Mouse (Mus musculus) retina, postnatal 7 days (tissue): ENCODE measurements at regions not wholly inside any gene's neighbourhood (a gene's known extent, or its start where the extent isn't known, plus 50 kb on each side); places are given as distances from the start of the nearest gene placed in this dataset.
A peak's percentile ranks its signal among the peaks of the same experiment; 100 is the strongest.

Experiments
- DNase-seq: peaks from one replicate; pipeline ENCODE4 v3.0.0-alpha.2; 2012; ENCODE audit warnings: low read depth, low spot score

DNA sequence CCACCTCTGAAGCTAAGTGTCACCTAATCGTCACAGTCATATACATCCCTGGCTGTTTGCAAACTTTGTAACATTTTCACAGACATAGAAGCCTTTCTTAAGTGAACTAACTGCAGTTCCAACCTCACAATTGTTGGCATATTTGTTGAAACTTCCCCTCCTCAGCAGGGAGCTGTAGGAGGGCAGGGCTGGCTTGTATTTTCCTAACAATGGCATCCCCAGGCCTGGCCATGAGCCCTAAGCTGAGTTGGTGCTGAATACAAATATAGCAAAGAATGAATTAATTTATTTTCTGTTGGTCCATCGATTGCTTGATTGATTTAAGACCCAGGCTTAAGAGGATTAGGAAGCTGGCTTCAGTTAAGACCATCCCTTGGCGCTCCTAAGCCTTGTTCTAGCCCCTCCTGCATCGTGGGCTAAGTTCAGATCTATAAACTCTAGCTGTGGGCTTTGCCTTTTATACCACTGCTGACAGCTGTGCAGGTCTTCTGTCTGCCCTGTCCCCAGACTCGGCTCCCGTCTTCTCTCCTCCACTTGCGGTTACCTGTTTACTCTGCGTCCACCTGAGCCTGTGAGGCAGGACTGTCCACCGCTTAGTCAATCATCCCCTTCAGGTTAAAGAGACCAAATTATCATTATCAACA, 269.8 kb downstream of the Hlx start:
- no peak for DNase-seq

DNA sequence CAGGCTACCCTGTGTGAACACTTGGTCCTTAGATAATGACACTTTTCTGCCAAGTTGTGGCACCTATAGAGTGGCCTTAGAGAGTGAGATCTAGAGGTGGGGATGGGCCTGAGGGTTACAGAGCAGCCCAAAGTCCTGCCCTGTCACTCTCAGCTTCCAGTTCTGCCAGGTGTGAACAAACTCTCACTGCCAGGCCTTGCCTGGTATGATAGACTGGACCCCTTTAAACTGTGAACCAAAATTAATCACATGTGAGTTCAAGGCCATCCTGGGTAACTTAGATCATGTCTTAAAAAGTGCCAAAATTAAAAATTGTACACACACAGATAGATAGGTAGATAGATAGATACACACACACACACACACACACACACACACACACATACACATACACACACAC, 271.0 kb downstream of the Hlx start:
- DNase-seq, result no peak

DNA sequence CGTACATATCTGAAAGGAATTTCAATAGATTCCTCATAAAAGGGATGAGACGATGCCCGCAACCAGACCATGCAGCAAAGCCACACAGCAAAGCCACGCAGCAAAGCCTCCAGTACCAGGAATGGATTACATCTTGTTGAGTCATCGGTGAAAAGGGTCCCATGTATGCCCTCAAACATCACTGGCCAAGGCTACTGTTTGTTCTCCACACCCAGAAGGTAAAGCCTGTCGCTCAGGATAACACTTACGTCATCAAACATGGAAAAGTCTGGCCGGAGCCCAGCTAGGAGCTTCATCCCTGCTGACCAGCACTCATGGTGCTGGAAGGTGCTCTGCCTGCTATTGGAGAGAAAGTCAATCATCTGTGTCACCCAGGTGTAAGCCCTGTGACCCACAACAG, 275.7 kb downstream of the Hlx start:
- DNase-seq, result no peak

DNA sequence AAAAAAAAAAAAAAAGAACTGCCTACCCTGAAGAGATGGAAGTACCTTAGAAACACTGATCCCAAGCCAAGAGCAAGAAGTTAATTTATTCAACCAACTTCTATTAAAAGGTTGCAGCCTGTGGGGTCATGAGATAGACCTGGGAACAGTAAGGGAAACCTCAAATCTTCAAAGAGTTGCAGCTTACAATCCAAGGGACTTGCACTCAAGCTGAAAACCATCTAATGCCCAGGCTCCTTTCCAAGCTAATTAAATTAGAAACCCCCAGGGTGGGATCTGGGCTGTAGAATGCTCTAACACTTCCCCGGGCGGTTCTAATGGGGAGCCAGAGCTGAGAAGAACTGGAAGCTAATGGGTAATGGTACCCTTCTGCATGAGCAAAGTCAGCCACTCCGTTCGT, 278.0 kb downstream of the Hlx start:
- DNase-seq, result no peak

DNA sequence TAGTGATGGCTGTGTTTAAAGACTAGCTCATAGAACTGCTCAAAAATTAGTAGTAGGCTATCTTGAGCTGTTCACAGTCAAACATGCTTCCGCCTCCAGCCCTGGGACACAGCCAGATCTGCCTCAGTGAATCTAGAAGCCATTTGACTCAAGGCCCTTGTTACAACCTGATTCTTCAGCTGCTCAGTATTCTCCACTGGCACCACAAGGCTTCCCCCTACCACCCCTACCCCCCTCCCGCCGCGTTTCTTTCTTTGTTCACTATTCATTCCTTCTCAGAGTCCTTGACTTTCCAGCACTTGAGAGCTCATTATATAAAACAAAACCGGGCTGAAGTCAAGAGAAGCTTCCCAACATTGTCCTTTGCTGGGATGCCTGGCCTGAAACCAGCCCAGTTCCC, 278.7 kb downstream of the Hlx start:
- no peak for DNase-seq

DNA sequence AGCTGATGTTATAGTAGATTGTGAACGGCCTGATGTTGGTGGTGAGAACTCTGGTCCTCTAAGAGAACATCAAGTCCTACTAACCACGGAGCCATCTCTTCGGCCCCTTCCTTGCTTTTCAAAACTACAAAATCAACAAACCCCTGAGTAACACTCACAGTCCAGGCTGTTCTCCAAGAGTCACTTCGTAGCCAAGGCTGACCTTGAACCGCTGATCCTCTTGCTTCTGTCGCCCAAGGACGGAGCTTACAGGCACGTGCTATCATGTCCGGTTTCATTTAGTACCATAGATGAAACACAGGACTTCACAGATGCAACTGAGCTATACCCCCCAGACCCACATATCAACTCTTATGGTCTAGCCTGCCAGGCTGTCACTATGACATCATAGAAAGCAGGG, 279.4 kb downstream of the Hlx start:
- DNase-seq, result no peak

DNA sequence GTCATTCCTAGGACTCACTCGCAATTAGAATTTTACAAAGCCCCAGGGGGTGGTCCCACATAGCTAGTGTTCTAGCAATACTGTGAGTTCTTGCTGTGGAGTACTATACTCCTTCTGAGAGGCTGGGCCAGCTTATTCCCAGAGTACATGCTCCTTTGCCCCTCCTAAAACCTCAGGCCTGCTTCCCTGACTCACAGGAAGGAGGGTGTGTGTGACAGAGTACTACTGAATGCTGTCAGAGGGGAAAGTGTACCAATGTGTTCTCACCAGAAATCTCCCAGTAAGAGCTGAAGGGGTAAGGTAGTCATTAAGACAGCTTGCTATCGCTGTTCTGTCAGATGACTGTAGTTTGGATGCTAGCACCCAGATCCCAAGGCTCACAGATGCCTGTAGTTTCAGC, 280.7 kb downstream of the Hlx start:
- DNase-seq, result no peak

DNA sequence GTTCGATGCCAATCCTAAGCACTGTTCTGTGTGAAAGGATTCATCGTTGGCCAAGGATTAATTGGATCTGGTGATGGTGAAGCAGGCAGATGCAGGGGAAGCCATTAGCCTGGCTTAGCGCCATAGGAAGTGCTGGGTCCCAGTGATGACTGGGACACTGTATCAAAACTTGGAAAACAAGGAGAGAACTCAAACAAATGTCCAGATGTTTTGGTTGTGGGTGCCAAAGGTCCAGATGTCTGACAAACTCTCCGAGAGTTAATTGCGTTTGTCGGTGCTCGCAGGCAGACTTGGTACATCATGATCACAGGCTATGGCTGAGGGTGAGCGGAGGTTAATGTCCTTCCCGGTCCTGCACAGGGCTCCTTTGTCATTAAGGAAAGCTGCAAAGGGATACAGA, 283.4 kb downstream of the Hlx start:
- DNase-seq, result no peak

DNA sequence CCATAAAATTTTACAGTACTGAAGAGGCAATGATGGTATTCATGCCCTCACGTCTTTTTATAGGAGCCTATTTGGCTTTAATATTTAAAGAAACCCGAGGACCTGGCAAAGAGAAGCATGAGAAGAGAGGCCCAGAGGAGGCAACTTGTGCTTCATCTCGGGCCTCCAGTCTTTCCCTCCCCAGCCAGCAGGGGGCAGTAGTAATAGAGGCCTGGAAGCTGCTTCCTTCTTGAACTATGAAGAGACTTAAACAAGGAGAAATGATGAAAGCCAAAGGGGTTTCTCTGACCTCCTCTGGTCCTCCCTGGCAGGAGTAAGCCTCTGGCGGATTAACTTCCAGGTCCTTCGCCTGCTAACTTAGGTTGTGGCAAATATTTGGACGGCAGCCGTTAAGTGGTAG, 284.5 kb downstream of the Hlx start:
- DNase-seq, result peak; percentile 8

DNA sequence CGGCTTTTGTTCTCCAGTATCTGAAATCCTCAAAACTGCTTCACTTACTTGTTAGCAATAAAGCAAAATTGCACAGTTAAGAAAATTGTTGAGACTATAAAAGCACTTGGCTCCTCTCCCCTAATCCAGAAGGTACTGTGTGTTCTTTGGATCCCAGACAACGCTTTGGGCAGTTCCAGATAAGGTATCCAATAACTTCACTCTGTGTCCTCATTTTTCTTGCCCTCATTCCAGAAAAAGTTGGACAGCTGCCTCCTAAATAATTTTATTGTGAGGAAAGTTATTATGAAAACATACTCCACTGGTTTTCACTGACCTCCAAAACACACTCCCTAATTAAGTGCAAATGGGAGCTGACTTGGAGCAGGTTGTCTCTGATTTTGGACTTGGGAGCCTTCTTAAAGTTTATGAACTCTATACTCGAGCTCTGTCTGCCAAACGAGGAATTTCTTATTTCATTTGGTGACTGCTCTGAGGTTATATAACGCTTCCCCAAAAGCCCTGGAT, 285.2 kb downstream of the Hlx start:
- DNase-seq, result no peak

DNA sequence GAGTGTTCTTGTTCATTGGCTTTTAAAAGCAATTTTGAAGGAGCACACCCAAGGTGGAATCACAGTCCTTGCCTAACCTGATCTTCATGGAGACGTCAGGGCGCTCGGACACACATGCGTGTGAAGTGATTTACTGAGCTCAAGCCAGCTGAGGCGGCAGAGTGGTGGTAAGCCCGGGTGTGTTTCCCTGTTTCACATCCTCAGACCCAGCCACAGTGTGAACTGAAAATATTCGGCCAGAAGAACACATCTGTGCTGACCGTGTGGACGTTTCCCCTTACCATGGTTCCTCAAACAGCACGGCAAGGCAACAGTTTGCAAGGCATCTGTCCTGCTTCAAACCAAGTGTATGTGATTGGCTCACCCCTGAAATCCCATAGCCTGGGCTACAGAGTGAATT, 288.2 kb downstream of the Hlx start:
- DNase-seq, result no peak

DNA sequence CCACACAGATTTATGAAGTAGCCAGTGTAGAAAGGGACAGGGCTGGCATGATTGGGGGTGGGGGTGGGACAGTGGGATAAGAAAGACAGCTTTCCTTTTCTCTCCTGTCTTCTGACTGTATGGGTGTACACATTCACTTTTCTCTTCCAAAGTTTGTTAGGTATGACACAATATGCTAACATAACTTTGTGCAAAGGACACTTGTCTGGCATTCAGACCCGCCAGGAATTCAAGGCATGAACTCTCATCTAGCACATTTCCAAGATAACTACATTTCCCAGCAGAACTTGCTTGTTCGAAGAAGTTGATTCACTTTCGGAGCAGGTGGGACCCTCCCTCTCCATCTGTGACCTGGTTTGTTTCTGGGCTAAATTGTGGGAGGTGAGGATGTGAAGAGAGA, 289.7 kb downstream of the Hlx start:
- DNase-seq, result no peak

DNA sequence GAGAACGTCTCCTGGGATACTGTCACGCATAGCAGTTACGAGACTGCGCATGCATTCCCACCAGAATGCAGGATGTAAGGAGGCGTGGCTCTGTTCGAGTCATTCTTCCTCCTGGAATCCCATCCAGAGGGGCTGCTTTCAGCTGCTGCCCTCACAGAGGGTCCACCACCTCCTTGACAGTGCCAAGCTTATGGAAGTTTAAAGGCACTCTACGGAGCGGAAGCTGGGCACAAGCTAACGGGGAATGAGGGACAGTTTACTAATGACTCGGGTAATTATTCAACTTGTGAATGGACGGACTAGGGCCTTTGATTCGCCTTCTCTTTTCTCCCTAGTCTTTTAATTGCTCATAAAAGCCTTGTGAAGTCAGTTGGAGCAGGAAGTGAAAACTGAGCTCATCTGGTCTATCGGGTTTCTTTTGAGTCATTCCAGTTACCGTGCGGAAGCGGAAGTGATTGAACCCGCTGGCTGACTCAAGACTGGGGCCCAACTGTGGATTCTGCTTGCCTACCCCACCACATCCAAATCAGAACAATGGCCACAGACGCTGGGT, 291.3 kb downstream of the Hlx start:
- DNase-seq, result no peak

DNA sequence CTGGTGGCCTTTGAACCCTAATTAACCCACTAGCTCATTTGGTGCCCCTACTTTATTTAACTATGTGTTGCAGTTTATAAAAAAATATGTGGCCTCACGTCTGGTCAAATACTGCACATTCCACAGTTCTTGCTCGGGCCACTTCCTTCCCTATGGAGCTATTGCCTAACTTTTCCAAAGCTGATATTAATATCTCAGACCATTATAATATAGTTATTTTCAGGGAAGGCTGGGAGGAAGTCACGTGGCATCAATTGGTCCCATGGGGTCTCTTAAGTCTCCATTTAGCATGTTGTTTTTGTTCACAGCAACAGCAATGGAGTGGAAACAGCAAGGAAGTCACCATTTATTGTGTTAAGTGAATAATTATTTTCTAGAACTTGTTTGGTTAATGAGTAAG, 292.9 kb downstream of the Hlx start:
- no peak for DNase-seq

DNA sequence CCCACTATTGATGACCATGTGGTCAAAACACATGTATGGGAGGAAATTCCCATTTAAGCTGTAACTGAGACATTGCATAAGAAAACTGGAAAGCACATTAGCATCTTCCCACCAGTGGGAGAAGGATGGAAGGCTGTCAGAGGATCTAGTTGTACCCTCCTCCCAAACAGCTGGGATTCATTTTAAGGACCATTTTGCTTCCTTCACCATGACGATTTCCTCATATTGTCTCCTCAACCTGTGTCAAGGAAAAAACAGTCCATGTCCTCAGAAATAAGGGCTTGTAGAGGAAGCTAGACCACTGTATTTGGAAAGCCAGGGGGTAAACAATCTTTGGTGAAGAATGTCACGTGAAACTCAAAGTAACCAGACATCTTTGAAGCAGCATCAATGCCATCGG, 296.0 kb downstream of the Hlx start:
- DNase-seq, result no peak

DNA sequence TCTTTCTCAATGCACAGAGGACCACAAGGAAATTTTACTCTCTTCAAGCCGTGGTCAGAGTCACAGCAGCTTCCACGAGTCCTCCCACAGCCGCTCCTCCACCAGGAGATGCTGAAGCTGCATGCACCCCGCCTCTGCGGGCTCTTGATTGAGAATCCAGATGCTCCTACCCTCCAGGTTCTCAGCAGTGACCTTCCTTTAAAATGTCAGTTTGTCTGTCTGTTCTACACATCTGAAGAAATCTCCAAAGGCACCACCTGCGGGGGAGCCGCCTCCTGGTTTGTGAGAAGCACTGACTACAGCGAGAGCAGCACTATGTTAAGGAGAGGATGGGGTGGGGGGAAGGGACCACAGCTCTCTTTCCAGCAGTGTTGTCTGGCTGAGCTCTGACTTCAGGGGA, 303.8 kb downstream of the Hlx start:
- no peak for DNase-seq

DNA sequence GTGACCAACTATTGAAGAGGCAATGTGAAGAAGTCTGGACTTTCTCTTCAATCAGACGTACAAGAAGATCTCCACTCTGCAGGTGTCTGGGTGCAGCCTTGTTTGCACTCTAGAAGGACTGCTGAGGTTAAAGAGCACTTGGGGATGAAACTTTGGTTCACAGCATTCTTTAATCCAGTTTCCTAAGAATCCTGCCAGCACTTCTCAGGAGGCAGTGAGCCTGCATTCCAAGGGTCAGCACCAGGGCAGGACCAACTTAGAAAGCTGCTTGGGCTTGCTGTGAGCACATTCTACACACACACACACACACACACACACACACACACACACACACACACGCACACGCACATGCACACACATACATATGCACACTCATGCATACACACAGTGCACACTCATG, 304.4 kb downstream of the Hlx start:
- DNase-seq, result no peak

DNA sequence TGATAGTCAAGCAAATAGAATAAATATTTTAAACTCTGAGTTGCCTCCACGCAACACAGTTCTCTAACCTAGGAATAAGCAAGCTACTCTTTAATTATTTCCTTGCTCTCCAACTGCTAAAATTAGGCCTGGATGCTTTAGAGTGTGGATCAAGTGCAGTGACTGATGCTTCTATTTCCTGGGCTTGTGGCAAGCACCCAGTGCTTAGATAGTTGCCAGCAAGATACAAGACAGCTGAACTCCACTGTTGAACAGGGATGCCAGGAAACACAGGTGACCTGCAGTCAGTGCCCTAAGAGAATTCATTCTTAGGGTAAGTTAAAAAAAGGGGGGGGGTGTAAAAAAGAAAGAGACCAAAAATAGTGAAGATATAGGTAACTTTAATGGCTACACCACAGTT, 306.7 kb downstream of the Hlx start:
- DNase-seq, result no peak

DNA sequence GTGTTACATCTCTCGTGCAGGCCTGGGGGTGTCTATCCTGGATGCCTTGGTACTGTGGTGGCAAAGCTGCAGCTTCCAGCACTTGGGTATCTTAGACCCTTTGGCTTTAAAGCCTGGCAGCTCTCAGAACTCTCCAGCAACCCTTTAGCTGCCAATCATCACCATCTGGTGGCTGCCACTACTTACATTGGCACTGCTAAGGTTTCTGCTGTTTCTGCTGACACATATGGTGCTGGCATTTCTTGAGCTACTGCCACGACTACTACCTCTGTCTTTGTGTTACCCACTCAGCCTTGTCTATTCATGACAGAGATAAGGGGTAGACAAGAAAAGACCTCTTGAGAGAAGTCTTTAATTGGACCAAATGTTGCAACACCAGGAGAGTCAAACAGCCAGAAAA, 308.4 kb downstream of the Hlx start:
- no peak for DNase-seq

DNA sequence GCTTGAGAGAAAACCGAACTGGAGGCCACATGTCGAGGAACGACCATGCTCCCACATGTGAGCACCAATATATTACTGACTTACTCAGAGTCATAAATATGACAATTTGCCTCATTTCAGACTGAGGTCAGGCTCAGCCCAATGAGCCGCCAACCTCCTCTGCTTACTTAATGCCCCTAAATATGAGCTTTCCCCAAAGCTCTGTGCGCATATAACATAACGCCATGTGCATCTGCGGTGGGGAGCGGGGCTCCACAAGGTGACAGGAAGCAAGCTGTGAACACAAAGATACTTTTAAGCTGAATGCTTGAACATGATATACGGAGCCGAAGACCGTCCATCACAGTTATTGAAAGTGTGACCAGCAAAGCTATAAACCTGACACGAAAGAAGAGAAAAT, 319.8 kb downstream of the Hlx start:
- no peak for DNase-seq

DNA sequence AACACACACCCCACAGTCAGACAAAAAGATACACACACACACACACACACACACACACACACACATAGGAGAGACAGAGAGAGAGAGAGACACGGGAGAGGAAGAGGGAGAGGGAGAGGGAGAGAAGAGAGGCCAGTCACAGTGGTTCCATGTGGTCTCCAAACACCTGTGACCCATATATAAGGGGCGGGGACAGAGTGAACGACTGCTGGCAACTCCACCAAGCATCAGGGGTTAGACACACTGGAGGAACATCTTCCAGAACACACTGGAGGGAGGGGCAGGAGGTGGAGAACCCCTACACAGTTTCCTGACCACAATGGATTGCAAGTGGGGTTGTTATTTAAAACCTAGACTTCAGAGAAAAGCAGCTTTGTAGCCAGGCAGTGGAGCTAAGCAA, 321.4 kb downstream of the Hlx start:
- DNase-seq, result no peak

DNA sequence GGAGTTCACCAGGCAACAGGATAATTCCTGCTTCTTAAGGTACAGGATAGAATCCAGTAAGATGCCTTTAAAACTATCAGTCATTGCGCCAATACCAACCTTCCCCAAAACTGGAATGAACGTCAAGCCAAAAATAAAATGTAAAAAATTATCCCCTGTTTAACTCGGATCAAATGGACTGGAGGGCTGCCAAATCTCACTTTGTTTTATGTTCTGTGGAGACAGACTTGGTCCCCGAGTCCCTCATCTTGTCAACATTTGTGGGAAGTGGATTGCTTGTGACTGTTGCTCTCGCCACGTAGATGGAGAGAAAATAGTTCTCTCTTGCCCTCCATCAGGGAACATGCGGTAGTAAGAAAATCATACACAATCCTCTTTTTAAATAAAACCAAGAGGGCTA, 322.4 kb downstream of the Hlx start:
- DNase-seq, result no peak

DNA sequence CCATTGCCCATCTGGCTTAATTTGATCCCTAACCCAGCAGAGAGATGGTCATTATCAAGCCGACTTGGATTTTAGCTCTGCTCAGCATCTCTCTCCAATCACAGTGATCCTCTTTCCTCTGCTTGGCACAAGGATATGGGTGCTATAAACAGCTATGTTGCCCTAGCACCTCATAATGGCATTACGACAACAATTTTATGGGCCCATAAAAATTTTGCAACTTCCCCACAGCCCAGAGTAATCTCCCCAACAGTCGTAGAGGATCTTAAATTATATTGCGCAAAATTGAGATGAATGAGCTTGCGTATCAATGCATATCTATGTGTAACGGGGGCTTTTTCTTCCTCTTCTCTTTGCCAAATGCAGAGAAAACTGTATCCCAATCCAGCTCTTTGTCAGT, 329.4 kb downstream of the Hlx start:
- no peak for DNase-seq

DNA sequence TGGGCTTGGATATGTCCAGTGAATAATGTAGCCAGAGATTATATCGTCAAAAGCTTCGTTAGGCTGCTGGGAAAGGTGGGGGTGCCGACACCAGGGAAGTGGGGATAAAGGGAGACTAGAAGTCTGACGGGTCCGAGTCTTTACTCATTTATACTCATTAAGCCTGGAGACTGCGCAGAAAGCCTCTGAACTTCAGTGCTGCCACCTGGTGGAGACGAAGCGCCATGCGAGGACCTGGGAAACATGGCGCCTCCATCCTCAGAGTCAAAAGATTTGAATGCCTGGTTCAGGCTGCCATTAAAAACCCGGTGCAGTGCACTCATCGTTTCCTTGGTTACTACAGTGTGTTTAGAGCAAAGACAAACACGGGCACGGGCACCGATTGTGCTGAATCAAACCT, 337.2 kb downstream of the Hlx start:
- DNase-seq, result peak; percentile 8
